Mouse (Mus musculus) Patski (cell line): Measurements from ENCODE around the gene Prkca. TPM values are rescaled to one million over a fixed set of nuclear protein-coding genes. Genes with fewer than 3 reads are reported as not detected.
"Not testable (repeated sequence)": the region's sequence is repeated elsewhere in the genome, so short reads cannot be mapped to it uniquely, and the experiment has no call there.

Experiments used
- ATAC-seq: fragments of 100-300 bp; one replicate; pipeline ENCODE4 v1.8.0; 2021
- CTCF ChIA-PET: fragments of 350-600 bp; sonication (Branson Sonifier 250); formaldehyde crosslinking; loops from one replicate; lab custom pipeline; 2022; ENCODE audit warnings: inconsistent platforms; lab: Charles Lee
- POLR2A ChIA-PET: fragments of 350-600 bp; sonication (Branson Sonifier 250); formaldehyde crosslinking; loops from one replicate; lab custom pipeline; 2022; ENCODE audit warnings: antibody characterized with exemption, inconsistent platforms; lab: Charles Lee
- DNase-seq: peaks from one replicate; pipeline ENCODE4 v3.0.0-alpha.2; 2011; ENCODE audit warnings: low read depth, low spot score
- H3K27me3 ChIP-seq: fragments of 371-371 bp; one replicate; pipeline ENCODE4 v1.5.1; 2021
- CTCF ChIP-seq: fragments of 100-300 bp; IDR thresholded peaks from one replicate; pipeline ENCODE4 v1.5.1; 2021
- in situ Hi-C: fragments of 300-500 bp; cut with MboI; formaldehyde crosslinking; loops from 3 replicates; pipeline ENCODE4 v1.11.1; 2018; ENCODE audit warnings: low pct_unique_long_range_greater_than_20kb, mixed read lengths
- polyA plus RNA-seq: library from polyadenylated mRNA; unstranded; gene quantifications from one replicate; pipeline ENCODE4 v1.2.3, GENCODE M21; 2021

Prkca gene
- polyA plus RNA-seq, 1 experiment from 2014 or later: 37.4 TPM

DNA sequence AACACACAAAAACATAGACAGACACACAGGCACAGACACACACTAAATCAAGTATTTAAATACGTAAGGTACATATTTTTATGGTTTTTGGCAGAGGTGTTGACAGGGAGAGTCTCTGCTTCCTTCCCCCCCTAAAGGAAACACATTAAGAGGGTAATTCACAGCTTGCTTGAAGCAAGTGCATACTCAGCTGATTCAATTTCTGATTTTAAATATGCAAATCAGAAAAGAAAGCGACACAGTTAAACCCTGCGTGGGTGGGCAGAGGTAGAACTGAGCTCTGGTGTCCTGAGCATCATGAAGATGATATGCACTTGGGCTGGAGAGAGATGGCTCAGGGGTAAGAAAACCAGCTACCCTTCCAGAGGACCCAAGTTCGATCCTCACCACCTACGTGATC lies 248.9 kb downstream of the Prkca start:
- ChIA-PET POLR2A (no interaction called here), CTCF (no interaction called here)
- DNase-seq: no peak
- H3K27me3 ChIP-seq: no peaks in the 10 kb centered on the region
- in situ Hi-C loops: no loop called here
- no peak for TF ChIP-seq CTCF
- no peak for ATAC-seq

DNA sequence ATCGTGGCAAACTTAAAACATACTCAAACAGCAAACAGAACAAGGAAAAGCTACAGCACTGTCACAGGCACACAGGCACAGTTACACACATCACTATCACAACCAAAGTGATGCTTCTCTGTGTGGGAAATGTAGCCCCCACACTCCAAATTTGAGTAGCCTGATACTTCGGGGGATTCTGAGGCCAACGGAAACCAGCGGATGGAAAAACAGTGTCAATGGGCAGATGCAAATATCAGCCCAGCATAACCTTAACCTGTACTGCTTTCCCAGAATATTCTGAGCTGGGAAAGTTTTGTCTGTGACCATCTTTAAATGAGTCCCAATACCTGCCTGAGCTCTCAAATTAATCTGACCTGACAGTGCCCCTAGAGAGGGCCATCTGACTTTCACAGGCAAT lies 250.5 kb downstream of the Prkca start:
- in situ Hi-C loops: no loop called here
- ATAC-seq (no peak), DNase-seq (no peak)
- ChIA-PET CTCF (interaction anchor here (1.1 to 1.3 kb wide), 3 partner anchors 10 to 22 kb away, joined by 3 read pairs; no protein-coding TSS in a partner anchor), POLR2A (no interaction called here)
- no peaks in the 10 kb centered on the region for H3K27me3 ChIP-seq
- no peak for TF ChIP-seq CTCF

DNA sequence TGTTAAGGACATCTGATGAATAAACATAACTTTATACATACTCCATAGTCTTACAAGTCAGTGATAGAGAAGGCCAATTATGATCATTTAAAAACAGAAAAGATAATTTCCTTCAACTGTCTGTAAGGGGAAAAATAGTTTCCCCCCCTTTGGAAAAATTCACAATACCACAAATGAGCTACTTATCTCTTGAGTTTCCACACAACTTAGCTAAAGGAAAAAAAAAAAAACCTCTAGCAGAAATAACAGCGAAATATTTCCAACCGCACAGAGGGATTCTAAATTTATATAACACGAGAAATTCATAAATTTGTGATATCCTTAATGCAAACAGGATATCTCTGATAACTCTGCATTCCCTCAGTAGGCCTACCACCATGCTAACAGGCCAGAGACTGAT lies 252.5 kb downstream of the Prkca start:
- no peaks in the 10 kb centered on the region for H3K27me3 ChIP-seq
- CTCF ChIA-PET: interaction anchor here (1.5 kb wide), 1 partner anchor 11 kb away, joined by 4 read pairs; no protein-coding TSS in a partner anchor
- TF ChIP-seq CTCF: no peak
- in situ Hi-C loops: no loop called here
- DNase-seq: no peak
- POLR2A ChIA-PET: no interaction called here
- ATAC-seq: no peak

DNA sequence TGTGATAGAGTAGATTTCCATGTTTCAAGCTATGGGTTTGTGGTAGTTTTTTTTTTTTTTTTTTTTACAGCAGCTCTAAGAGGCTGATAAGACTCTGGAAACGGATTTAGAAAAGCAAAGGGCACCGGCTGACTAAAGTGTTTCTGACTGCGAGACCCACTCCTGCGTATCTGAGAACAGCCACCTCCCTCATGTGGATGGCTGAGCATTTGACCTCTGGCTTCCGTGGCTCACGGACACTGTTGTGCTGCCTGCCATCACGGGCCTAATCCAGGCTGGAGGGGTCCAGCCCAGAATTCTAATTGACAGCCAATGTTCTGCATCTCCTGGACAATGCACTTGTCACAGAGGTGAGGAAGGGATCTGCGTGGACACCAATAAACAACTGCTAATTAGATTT lies 253.0 kb downstream of the Prkca start:
- in situ Hi-C loops: no loop called here
- no peak for ATAC-seq
- no peak for TF ChIP-seq CTCF
- H3K27me3 ChIP-seq: no peaks in the 10 kb centered on the region
- ChIA-PET POLR2A (interaction anchor here (0.7 kb wide), 1 partner anchor 54 kb away, joined by 5 read pairs; no protein-coding TSS in a partner anchor), CTCF (interaction anchor here (1.5 kb wide), 1 partner anchor 11 kb away, joined by 4 read pairs; no protein-coding TSS in a partner anchor)
- no peak for DNase-seq

DNA sequence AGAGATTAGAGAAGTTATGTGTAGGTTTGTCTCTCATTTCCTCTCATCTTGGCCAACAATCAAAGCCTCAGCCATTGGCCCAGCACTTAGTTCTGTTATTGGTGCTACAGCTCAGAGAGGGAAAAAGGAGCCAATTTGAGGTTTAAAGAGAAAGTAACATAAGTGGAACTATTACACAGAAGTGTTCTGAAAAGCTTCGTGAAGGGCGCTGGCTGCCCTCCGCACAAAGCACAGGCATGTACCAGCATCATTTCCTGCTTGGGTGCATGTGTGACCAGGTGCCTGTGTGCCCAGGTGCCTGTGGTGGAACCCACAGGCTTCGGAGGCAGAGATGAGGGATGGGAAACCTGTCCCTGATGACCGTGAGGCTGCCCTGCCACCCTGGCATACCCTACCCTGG lies 255.7 kb downstream of the Prkca start:
- no peak for DNase-seq
- no peak for ATAC-seq
- no peaks in the 10 kb centered on the region for H3K27me3 ChIP-seq
- no peak for TF ChIP-seq CTCF
- CTCF ChIA-PET: no interaction called here
- in situ Hi-C loops: no loop called here
- POLR2A ChIA-PET: no interaction called here

DNA sequence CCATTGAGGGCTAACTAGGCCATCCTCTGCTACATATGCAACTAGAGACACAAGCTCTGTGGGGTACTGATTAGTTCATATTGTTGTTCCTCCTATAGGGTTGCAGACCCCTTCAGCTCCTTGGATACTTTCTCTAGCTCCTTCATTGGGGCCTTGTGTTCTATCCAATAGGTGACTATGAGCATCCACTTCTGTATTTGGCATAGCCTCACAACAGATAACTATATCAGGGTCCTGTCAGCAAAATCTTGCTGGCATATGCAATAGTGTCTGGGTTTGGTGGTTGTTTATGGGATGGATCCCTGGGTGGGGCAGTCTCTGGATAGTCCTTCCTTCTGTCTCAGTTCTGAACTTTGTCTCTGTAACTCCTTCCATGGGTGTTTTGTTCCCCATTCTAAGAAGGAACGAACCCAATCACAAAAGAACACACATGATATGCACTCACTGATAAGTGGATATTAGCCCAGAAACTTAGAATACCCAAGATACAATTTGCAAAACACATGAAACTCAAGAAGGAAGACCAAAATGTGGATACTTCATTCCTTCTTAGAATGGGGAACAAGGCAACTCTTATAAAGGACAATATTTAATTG lies 256.5 kb downstream of the Prkca start:
- H3K27me3 ChIP-seq, in situ Hi-C loops, DNase-seq, POLR2A ChIA-PET, ATAC-seq, CTCF ChIA-PET: not testable (repeated sequence)

DNA sequence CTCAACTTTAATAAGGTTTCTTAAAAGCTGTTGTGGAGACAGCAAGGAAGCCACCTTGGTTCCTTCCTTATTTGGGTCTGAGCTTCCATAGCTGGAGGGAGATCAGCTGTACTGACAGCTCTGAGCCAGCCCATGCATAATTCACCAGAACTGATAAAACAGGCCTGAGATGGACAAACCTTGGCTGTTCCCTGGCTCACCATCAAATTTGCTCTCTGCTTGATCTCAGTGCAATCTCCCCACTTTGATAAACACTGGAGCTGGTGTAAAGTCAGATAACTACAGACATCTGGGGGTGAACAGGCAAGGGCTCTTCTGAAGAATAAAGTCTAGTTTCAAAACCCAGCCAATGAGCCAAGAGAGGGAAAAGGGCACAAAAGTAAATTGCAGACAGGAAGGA lies 261.1 kb downstream of the Prkca start:
- POLR2A ChIA-PET: no interaction called here
- in situ Hi-C loops: no loop called here
- no peak for ATAC-seq
- DNase-seq: no peak
- CTCF ChIA-PET: interaction anchor here (1.7 kb wide), 1 partner anchor 11 kb away, joined by 3 read pairs; no protein-coding TSS in a partner anchor
- no peak for TF ChIP-seq CTCF
- H3K27me3 ChIP-seq: no peaks in the 10 kb centered on the region

DNA sequence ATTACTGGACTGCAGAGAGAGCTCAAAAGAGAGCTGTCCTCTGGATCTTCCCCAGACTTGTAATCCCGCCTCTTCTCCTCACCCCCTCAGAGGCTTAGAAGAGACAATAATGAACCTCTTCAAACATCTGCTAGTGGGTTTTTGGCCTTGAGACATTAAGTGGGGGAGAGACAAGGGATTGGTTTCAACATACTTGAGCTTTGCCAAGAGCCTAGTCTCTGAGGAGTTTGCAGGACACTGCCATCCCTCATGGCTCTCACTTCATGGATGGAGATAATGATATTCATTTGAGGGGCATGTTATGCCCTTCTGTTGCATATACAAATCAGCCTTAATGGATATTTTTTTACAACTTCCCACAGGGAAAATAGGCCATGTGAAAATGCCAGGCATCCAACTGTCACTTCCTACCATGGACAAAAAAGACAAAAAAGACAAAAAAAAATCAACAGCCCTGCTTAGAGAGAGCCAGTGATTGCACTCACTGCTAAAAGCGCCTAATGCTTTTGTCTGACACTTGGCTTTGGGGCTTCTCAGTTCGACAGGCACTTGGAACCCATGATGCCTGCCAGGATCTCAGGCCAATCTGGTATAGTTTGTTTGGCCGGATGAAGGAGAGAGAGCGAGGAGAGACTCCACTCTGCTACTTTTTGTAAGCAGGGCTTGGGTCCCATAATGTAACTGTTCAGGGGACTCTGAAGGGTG lies 263.6 kb downstream of the Prkca start:
- in situ Hi-C loops: no loop called here
- DNase-seq (no peak), ATAC-seq (no peak)
- POLR2A ChIA-PET: interaction anchor here (0.7 kb wide), 1 partner anchor 205 kb away, joined by 4 read pairs; no protein-coding TSS in a partner anchor
- no peak for TF ChIP-seq CTCF
- CTCF ChIA-PET: no interaction called here
- H3K27me3 ChIP-seq: no peaks in the 10 kb centered on the region

DNA sequence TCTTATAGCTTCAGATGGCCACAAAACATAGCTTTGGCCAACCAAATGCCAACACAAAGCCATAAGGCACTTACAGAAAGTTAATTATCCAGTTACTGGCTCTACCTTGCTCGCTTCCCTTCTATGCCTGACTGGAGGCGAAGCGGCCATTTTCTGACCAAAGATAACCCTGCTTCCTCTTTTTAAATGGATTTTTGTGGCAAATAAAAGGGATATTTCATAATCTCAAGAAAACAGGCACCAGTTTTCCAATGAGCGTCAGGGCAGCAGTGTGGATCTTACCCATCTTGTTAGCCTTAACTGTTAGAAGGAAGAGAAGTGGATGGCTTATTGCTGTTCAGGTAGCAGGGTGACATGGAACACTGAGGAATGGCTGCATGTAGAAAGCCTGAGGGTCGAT lies 264.3 kb downstream of the Prkca start:
- no peak for ATAC-seq
- DNase-seq: no peak
- no peak for TF ChIP-seq CTCF
- CTCF ChIA-PET: no interaction called here
- H3K27me3 ChIP-seq: no peaks in the 10 kb centered on the region
- POLR2A ChIA-PET: interaction anchor here (0.7 kb wide), 1 partner anchor 205 kb away, joined by 4 read pairs; no protein-coding TSS in a partner anchor
- in situ Hi-C loops: no loop called here

DNA sequence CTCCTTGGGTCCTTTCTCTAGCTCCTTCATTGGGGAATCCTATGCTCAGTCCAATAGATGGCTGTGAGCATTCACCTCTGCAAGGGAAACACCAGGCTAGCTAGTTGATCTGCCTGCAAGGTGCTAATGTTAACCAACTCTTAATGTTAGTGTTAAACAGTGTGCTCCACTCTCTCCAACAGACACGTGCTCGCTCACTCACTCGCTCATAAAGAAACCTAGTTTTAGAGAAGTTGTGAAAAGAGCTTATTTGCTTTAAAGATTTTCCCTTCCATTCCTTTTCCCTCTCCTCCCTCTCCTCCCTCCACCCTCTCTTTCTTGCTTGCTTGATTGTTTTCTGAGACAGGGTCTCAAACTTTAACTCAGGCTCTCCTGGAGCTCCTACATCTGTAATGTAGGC lies 266.2 kb downstream of the Prkca start:
- ChIA-PET POLR2A (no interaction called here), CTCF (no interaction called here)
- TF ChIP-seq CTCF: no peak
- ATAC-seq: no peak
- H3K27me3 ChIP-seq: no peaks in the 10 kb centered on the region
- DNase-seq: no peak
- in situ Hi-C loops: no loop called here

DNA sequence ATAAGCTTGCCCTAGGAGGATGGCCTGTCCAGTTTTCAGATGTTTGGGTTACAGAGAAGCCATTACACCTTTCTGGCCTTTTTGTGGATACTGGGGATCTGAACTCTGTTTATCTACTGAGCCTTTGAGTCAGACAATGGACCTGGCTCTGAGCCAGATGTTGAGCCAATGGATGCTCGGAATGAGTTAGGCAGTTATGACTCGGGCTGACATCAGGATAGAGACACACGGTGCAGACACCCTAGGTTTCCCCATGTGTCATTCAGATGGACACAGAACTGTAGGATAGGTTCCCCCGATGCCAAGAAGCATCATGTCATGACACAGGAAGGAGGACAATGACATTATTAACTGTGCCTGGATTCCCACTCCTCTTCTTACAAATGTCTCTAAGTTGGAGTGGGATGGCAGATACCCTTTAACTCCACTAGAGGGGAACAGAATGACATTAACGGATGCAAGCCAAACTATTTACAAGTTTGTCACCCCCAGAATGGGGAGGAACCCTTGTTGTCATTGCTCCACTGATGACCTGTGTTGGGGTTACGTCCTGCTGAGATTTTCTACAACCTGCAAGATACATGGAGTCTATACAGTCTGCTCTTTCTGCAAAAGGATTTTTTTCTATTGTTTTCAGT lies 271.0 kb downstream of the Prkca start:
- POLR2A ChIA-PET: no interaction called here
- in situ Hi-C loops: no loop called here
- ATAC-seq: no peak
- CTCF ChIA-PET: interaction anchor here (1.4 kb wide), 1 partner anchor 58 kb away, joined by 3 read pairs; no protein-coding TSS in a partner anchor
- TF ChIP-seq CTCF: peak; percentile 49
- H3K27me3 ChIP-seq: no peaks in the 10 kb centered on the region
- peak; percentile 65 for DNase-seq
